13 mouse cellular contexts compared by ENCODE assay signal in the genomic region with DNA sequence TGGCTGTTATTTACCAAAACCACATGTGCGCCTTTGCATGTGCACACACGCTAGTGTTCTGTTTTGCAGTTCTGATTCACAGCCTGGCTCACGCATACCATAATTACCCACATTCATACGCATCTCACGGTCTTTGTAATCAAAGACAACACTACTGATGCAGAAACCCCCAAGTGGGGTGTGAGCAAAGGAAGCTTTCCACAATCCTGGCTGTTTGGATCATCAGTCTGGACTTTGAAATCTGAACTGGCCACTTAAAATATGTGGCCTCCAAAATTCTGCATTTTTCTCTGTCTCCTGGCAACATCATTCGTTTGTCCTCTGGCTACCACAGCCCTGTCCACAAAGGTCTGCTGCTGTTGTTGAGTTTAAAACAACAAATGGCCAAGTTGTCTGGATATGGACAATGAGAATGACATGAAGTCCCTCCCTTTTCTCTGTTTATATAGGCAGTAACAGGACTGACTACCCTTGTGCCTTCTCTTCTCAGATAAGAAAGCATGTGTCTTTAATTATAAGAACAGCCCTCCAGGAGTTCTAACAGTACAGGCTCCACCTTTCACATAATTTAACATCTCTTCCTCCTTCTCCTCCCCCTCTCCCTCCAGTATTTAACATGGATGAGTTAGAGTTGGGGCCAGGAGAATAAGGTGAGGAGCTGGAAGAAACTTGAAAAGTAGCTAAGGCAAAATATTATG.
DNase-seq lines count a peak whose midpoint lies in the region; ATAC-seq and TF ChIP-seq lines count a peak whose summit lies in the region.
"Had no signal": no experiment of that assay in that cellular context is flagged by ENCODE, and none has a peak within 500 bp of the region (broad histone marks: within the 10 kb centered on the region; RNA-seq: fewer than 3 reads in every experiment).

No protein-coding gene starts in this region.

- no peaks in the 10 kb centered on the region for H3K36me3 ChIP-seq in kidney, embryonic 14.5 days (ENCODE audit: control insufficient read depth, insufficient read depth, low read length)
- H3K36me3 ChIP-seq in embryonic facial prominence, embryonic 12.5 days: no peaks in the 10 kb centered on the region
- no peaks in the 10 kb centered on the region for H3K36me3 ChIP-seq in hindbrain, embryonic 14.5 days (replicated peaks; ENCODE audit: control insufficient read depth, insufficient read depth)
- no peaks in the 10 kb centered on the region for H3K36me3 ChIP-seq in heart, adult 2 months (ENCODE audit: control insufficient read depth, insufficient read depth, low read length)
- no peaks in the 10 kb centered on the region for H3K36me3 ChIP-seq in intestine, embryonic 16.5 days (ENCODE audit: control insufficient read depth, insufficient read depth, low read length)
- H3K36me3 ChIP-seq: liver, embryonic 15.5 days had no signal

- no peak for DNase-seq in kidney, adult 9 months
- peak; percentile 5 for DNase-seq in NIH3T3 (ENCODE audit: low read depth)
- no peak for DNase-seq in hindbrain, embryonic 14.5 days (ENCODE audit: low spot score)
- no peak for DNase-seq in urinary bladder, postnatal 10 days (ENCODE audit: low spot score)
- no peak for DNase-seq in heart, adult 2 months
- DNase-seq: adrenal gland, postnatal 36 days; cerebellum, adult 9-10 months; kidney, postnatal 36 days had no signal

- no peaks in the 10 kb centered on the region for H3K27me3 ChIP-seq in kidney, embryonic 14.5 days (ENCODE audit: control insufficient read depth, insufficient read depth, low read length)
- H3K27me3 ChIP-seq in embryonic facial prominence, embryonic 12.5 days: no peaks in the 10 kb centered on the region
- H3K27me3 ChIP-seq in hindbrain, embryonic 14.5 days (ENCODE audit: control insufficient read depth, insufficient read depth, low read length): no peaks in the 10 kb centered on the region
- H3K27me3 ChIP-seq in heart, adult 2 months (ENCODE audit: control insufficient read depth, insufficient read depth, low read length): no peaks in the 10 kb centered on the region
- H3K27me3 ChIP-seq in intestine, embryonic 16.5 days (replicated peaks; ENCODE audit: control insufficient read depth, insufficient read depth, low read length): no peaks in the 10 kb centered on the region
- H3K27me3 ChIP-seq: liver, embryonic 15.5 days had no signal

- TF ChIP-seq POLR2A in heart, adult 2 months (IDR thresholded peaks at IDR 0.05; ENCODE audit: insufficient read depth, low read depth, low read length): no peak

- H3K4me3 ChIP-seq in kidney, embryonic 14.5 days (ENCODE audit: low read length): no peak overlapping the region
- no peak overlapping the region for H3K4me3 ChIP-seq in embryonic facial prominence, embryonic 12.5 days
- no peak overlapping the region for H3K4me3 ChIP-seq in hindbrain, embryonic 14.5 days (replicated peaks; ENCODE audit: low read length)
- H3K4me3 ChIP-seq in heart, adult 2 months: no peak overlapping the region
- H3K4me3 ChIP-seq in intestine, embryonic 16.5 days (ENCODE audit: low read length): no peak overlapping the region
- H3K4me3 ChIP-seq: liver, embryonic 15.5 days had no signal

- no peak overlapping the region for H3K4me2 ChIP-seq in kidney, embryonic 14.5 days (replicated peaks; ENCODE audit: low read depth, low read length)
- H3K4me2 ChIP-seq in embryonic facial prominence, embryonic 12.5 days (replicated peaks): no peak overlapping the region
- no peak overlapping the region for H3K4me2 ChIP-seq in hindbrain, embryonic 14.5 days (replicated peaks)
- no peak overlapping the region for H3K4me2 ChIP-seq in intestine, embryonic 16.5 days (ENCODE audit: low read depth, low read length)
- H3K4me2 ChIP-seq: liver, embryonic 15.5 days had no signal

- intact Hi-C loops in heart, adult 2 months (cut with DNase I): no loop called here

- no peak for TF ChIP-seq EP300 in heart, adult 2 months (IDR thresholded peaks at IDR 0.05; ENCODE audit: insufficient read depth, low read depth, low read length)

- peak; percentile 39; the same call in 1 of the 2 replicates for ATAC-seq in kidney, embryonic 14.5 days (ENCODE audit: low FRiP score, low TSS enrichment)
- no peak for ATAC-seq in embryonic facial prominence, embryonic 12.5 days (ENCODE audit: insufficient number of reproducible peaks, insufficient read depth, low FRiP score, low TSS enrichment)
- peak; percentile 46; the same call in 1 of the 2 replicates for ATAC-seq in hindbrain, embryonic 14.5 days (ENCODE audit: low FRiP score)
- ATAC-seq in intestine, embryonic 16.5 days: no peak
- ATAC-seq: midbrain, embryonic 16.5 days had no signal

- H3K27ac ChIP-seq in kidney, embryonic 14.5 days (ENCODE audit: low read depth, low read length): no peak overlapping the region
- 0 out of 2 replicates have a peak overlapping the region, but pooled peaks have one; percentile 17 for H3K27ac ChIP-seq in embryonic facial prominence, embryonic 12.5 days
- H3K27ac ChIP-seq in hindbrain, embryonic 14.5 days: no peak overlapping the region
- H3K27ac ChIP-seq in heart, adult 2 months: no peak overlapping the region
- no peak overlapping the region for H3K27ac ChIP-seq in intestine, embryonic 16.5 days (ENCODE audit: low read length)
- H3K27ac ChIP-seq: liver, embryonic 15.5 days had no signal

- no peaks in the 10 kb centered on the region for H3K9me3 ChIP-seq in kidney, embryonic 14.5 days (ENCODE audit: control insufficient read depth, low read length)
- H3K9me3 ChIP-seq in embryonic facial prominence, embryonic 12.5 days: no peaks in the 10 kb centered on the region
- no peaks in the 10 kb centered on the region for H3K9me3 ChIP-seq in hindbrain, embryonic 14.5 days (ENCODE audit: control insufficient read depth, low read length)
- no peaks in the 10 kb centered on the region for H3K9me3 ChIP-seq in intestine, embryonic 16.5 days (ENCODE audit: control insufficient read depth, low read length)
- H3K9me3 ChIP-seq: liver, embryonic 15.5 days had no signal

- no peak for TF ChIP-seq CTCF in heart, adult 2 months (IDR thresholded peaks at IDR 0.05)

- H3K79me2 ChIP-seq in heart, adult 2 months (replicated peaks; ENCODE audit: control insufficient read depth, insufficient read depth, low read length): no peaks in the 10 kb centered on the region

- H3K4me1 ChIP-seq in kidney, embryonic 14.5 days (ENCODE audit: control insufficient read depth, insufficient read depth, low read length): no peaks in the 10 kb centered on the region
- H3K4me1 ChIP-seq in embryonic facial prominence, embryonic 12.5 days: peaks cover 22% of the 10 kb centered on the region
- 0 out of 2 replicates have a peak, but pooled peaks cover 10% of the 10 kb centered on the region for H3K4me1 ChIP-seq in hindbrain, embryonic 14.5 days (replicated peaks; ENCODE audit: control insufficient read depth, insufficient read depth, low read length)
- H3K4me1 ChIP-seq in heart, adult 2 months (ENCODE audit: control insufficient read depth, insufficient read depth, low read length): no peaks in the 10 kb centered on the region
- no peaks in the 10 kb centered on the region for H3K4me1 ChIP-seq in intestine, embryonic 16.5 days (ENCODE audit: control insufficient read depth, insufficient read depth, low read length)
- H3K4me1 ChIP-seq: liver, embryonic 15.5 days had no signal

- 66% methylated on average over 6 of the region's 6 CpGs for WGBS in kidney, embryonic 14.5 days
- WGBS in embryonic facial prominence, embryonic 12.5 days: 23% methylated on average over 6 of the region's 6 CpGs
- 30% methylated on average over 6 of the region's 6 CpGs for whole genome bisulfite sequencing in hindbrain, embryonic 14.5 days
- 76% methylated on average over 6 of the region's 6 CpGs for WGBS in heart, adult 2 months
- 73% methylated on average over 6 of the region's 6 CpGs for WGBS in intestine, embryonic 16.5 days

- no peak overlapping the region for H3K9ac ChIP-seq in kidney, embryonic 14.5 days (ENCODE audit: low read depth, low read length)
- H3K9ac ChIP-seq in embryonic facial prominence, embryonic 12.5 days: no peak overlapping the region
- H3K9ac ChIP-seq in hindbrain, embryonic 14.5 days: no peak overlapping the region
- no peak overlapping the region for H3K9ac ChIP-seq in heart, adult 2 months (ENCODE audit: low read depth, low read length)
- no peak overlapping the region for H3K9ac ChIP-seq in intestine, embryonic 16.5 days (ENCODE audit: low read depth, low read length)
- H3K9ac ChIP-seq: liver, embryonic 15.5 days had no signal

Comparison
In these comparisons a context has a peak if more than half of its experiments do, and no peak if none do; other contexts are left out.
1. ATAC-seq: peak in kidney, embryonic 14.5 days (single experiment) and hindbrain, embryonic 14.5 days (single experiment); none in embryonic facial prominence, embryonic 12.5 days (single experiment) and intestine, embryonic 16.5 days (single experiment).